Mouse (Mus musculus): ENCODE measurements around the gene Kif6.

The Kif6 gene

DNA sequence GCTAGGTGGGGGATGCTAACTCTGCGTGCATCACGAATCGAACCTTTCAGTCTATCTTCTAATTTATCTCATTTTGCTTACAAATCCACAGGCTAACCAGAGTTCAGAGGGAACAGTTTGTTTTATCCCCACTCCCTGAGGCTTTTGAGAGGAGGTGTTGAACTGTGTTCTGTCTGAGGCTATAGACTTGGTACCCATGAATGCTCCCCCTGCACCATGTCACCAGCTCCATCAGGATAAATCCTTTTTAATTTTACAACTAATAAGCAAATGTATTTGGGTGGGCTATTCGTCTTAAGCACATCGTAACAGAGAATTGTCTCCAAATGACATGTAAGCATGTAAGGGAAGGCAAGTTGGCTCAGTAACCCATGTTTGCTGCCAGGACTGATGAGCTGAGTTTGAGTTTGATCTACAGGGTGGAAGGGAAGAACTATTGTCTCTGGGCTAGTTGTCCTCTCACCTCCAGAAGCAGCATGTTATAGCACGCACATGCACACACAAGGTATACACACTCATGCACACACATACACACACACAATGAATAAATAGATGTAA lies 122.4 kb downstream of the Kif6 start:
- no peak for DNase-seq (ENCODE audit: low spot score)

DNA sequence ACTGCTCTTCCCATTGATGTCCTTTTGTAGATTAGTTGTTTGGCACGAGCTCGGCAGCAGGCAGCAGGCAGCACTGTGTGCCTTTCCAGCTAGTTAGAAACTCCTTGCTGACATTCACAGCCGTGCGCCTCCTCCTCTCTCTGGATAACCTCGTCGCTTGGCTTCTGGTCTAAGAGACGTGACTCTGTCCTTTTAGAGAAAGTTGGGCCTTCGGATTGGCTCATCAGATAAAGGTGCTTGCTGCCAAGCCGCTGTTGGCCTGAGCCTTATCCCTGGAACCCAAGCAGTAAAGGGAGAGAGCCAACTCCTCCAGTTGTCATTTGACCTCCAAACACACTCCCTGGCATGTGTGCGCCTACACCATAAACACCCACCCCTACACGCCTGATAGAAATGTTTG lies 123.4 kb downstream of the Kif6 start:
- DNase-seq (ENCODE audit: low spot score): peak; percentile 68

DNA sequence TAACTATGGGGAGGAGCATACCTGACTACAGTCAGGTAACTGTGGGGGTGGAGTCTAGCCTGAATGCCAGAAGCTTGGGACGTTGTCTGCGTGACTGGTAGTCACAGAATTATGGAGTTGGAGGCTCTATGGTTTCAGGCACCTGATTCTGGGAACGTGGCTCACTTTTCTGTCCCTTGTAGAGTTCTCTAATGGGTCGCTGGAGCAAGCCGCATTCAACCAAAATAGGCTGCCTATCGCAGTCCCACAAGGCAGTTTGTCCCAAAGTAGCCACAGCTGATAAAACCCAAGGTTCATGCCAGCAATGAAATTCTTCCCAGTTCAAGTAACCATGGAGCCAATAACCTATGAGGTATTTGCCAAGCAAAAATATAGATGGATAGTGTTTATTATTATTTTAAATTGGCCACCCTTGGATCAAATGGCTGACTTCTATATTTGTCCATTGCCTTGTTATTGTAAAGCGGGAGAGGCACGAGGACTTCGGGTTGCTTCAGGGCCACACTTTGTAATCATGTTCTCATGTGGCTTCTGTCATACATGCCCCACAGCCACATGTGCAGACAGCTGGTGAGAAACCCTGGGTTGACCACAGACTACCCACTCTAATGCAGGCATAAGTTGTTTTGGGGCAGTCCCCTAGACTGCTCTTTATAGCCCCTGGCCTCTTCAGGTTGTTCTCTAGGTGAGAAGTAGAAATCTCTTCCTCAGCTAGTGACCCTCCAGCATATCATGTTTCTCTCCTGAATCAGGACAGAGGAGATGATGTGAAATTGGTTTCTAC lies 125.2 kb downstream of the Kif6 start:
- DNase-seq (ENCODE audit: low spot score): no peak

DNA sequence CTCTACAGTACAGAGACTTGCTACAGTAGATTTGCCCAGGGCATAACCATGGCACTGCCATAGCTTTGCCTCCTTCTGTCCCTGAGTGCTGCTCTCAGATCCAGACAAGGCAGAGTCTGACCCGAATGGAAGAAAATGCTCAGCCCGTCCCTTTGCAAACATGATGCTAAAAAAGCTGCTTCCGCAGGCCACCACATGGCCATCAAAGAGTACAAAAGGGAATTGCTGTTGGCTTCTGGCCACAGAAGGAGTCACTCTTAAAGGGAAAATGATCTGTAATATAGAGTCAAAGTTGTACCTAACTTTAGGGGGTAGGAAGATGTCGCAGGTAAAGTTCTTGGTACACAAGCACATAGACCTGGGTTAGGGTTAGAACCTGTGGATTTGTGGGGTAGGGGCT lies 126.2 kb downstream of the Kif6 start:
- DNase-seq (ENCODE audit: low spot score): no peak

DNA sequence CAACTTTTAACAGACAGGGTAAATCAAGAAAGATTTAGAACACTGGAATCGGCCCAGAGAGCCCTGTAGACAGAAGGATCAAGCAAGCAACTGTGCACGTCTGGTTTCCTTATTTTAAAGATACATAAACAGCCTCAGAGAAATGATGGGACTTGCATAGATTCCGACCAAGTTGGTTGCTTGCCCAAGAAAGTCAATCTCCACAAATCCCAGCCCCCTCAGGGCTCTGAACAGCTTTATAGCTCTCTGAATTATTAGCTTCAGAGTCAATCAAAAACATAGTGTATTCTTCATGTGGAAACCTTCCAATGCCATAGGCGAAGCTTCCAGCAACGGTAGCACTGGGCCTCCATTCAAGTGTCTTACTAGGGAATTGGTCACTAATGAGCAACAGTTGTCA lies 127.0 kb downstream of the Kif6 start:
- no peak for DNase-seq (ENCODE audit: low spot score)

- no peak for DNase-seq (ENCODE audit: low spot score)
Observed at GRCm38 (mm10) chr17:49743580-49744463, 128.9 kb downstream of the Kif6 start.

- no peak for DNase-seq (ENCODE audit: low spot score)
Observed at GRCm38 (mm10) chr17:49750889-49751324, 136.0 kb downstream of the Kif6 start.

- DNase-seq (ENCODE audit: low spot score): no peak
Observed at GRCm38 (mm10) chr17:49753874-49754273, 138.9 kb downstream of the Kif6 start.

DNA sequence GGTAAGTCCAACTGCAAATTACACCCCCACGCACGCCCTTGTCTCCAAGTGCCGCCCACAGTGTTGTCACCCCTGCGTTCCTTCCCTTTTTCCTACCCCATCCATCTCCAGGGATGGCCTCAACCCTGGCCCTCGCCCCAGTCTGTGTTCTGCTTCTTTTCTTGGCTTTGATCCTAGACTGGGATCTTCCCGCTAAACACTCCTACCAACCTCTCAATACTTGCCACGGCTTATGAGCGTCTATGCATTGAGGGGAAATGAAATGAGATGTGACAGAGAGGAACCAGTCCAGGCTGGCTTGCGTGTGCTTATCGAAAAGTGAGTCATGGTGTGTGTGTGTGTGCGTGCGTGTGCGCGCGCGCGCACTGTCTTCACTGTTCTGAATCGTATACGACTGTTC lies 141.9 kb downstream of the Kif6 start:
- no peak for DNase-seq (ENCODE audit: low spot score)

GRCm38 (mm10) chr17:49759047-49759446 lies 144.1 kb downstream of the Kif6 start:
- DNase-seq (ENCODE audit: low spot score): no peak

GRCm38 (mm10) chr17:49761260-49761659 lies 146.3 kb downstream of the Kif6 start:
- no peak for DNase-seq (ENCODE audit: low spot score)

DNA sequence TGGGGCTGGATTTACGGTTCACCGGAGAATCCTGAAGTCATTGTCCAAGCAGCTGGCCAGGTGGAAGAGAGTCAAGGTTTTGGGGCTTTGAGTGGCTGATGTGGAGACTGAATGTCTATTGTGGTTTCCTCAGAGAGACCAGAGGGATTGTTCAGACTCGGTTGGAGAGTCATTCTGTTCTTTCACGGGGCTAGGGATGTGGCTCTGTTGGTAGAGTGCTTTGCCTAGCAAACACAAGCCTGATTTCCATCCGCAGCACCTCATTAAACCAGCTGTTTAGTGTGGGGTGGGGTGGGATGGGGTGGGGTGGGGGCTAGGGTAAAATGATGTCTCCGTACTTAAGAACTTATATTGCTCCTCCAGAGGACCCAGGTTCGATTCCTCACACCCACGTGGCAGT lies 146.9 kb downstream of the Kif6 start:
- no peak for DNase-seq (ENCODE audit: low spot score)

- no peak for DNase-seq (ENCODE audit: low spot score)
Observed at GRCm38 (mm10) chr17:49764963-49765362, 150.0 kb downstream of the Kif6 start.

- DNase-seq (ENCODE audit: low spot score): no peak
Observed at GRCm38 (mm10) chr17:49767717-49768370, 152.9 kb downstream of the Kif6 start.

- DNase-seq (ENCODE audit: low spot score): no peak
Observed at GRCm38 (mm10) chr17:49771703-49772315, 156.9 kb downstream of the Kif6 start.

DNA sequence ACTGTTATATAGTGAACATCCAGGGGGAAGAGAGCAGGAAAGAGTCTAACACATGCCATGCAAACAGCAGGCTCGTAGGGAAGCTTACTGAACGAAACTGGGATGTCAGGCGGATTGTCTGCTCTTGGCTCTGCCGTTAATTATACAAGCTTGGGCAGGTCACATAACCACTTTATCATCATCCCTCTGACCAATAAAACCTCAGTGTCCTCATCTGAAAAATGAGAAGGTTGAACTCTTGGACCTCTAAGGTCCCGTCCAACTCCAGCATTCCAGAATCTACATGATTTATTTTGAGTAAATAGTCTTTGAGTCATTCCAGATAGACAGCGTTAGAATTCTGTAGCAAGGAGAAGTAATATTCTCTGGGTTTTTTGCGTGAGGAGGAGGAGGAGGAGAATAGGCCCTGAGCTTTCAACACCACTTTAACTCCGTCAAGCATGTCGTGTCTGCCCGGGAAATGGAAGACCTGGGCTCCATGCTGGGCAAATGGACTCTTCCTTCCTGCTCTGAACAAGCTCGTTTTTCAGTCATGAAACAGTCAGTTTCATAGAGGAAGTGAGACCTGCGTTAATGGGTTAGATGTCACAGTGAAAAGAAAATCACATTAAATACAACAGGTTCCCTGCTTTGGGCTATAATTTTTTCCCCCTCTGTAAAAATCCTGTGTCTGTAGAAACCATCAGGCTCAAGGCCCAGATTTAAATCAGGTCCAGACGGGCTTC lies 162.3 kb downstream of the Kif6 start:
- no peak for DNase-seq (ENCODE audit: low spot score)

- no peak for DNase-seq (ENCODE audit: low spot score)
Observed at GRCm38 (mm10) chr17:49779066-49779465, 164.1 kb downstream of the Kif6 start.

DNA sequence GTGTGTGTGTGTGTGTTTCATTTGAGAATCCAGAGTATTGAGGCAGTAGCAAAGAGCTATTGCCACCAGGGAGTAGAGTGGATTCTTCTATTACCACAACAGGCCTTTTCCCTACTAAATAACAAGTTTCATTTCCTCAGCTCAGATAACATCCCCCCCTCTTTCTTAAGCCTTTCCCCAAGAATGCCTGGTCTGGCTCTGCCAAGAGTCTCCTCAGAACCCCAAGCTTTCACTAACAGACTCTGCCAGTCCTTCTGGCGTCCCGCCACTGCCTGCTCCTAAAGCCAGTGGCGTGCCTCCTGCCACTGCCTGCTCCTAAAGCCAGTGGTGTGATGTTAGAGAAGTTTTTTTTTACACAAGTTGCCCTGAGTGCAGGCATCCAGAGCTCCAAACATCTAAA lies 164.6 kb downstream of the Kif6 start:
- no peak for DNase-seq (ENCODE audit: low spot score)

- no peak for DNase-seq (ENCODE audit: low spot score)
Observed at GRCm38 (mm10) chr17:49785851-49786250, 170.9 kb downstream of the Kif6 start.

DNA sequence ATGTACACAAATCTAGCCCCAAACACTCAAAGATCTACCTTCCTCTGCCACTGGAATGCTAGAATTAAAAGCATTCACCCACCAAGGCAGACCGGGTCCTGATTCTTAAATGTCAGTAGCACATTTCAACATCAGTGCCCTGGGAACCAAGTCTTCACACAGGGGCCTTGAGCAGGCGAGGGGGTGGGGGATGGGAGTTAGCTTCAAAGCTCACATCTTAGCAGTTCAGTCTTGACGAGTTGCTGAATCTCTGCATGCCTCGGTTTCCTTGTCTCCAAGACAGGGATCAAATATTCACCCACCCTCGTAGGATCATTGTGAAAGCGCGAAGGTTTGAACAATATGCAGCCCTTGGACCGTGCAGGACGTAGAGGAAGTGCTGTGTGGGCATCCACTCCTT lies 172.4 kb downstream of the Kif6 start:
- no peak for DNase-seq (ENCODE audit: low spot score)
